Mouse (Mus musculus) left cerebral cortex, adult 2 months (tissue): ENCODE results near the gene Mapkapk3. TPM values are rescaled to one million over a fixed set of nuclear protein-coding genes. Genes with fewer than 3 reads are reported as not detected.

Source experiments
- DNase-seq, 2 experiments: peaks; one replicate each; pipeline ENCODE4 v3.0.0; 2021 to 2022; ENCODE audit warnings: low spot score in 2 of 2, mixed read lengths in 1 of 2; ENCODE audit errors: extremely low spot score in 1 of 2
- H3K27ac ChIP-seq: fragments of 200-600 bp; 2 replicates; pipeline ENCODE4 v1.8.1; 2022
- H3K4me3 ChIP-seq: fragments of 200-600 bp; 2 replicates; pipeline ENCODE4 v1.8.1; 2022
- CTCF ChIP-seq: fragments of 200-600 bp; IDR thresholded peaks from 2 replicates; pipeline ENCODE4 v1.8.1; 2022; ENCODE audit warnings: antibody characterized with exemption, mild to moderate bottlenecking, moderate library complexity
- intact Hi-C: fragments of 180-260 bp; cut with DNase I; formaldehyde crosslinking; loops from one replicate; pipeline ENCODE4 v1.15.1; 2025
- total RNA-seq, 2 experiments: library from RNA; stranded (reverse); gene quantifications; 2 replicates each; pipeline ENCODE4 v1.2.3; 2021

Mapkapk3 gene
- total RNA-seq, 2 experiments from 2014 or later, result 3.4 to 3.5 TPM

- DNase-seq, result no peak
- Histone ChIP-seq H3K4me3 (no peak overlapping the region), H3K27ac (peak overlapping the region; percentile 85)
- TF ChIP-seq CTCF, result no peak
- intact Hi-C loops, result no loop called here
Measured at GRCm38 (mm10) chr9:107255596-107255995, 34.1 kb downstream of the Mapkapk3 start.

- H3K4me3 ChIP-seq, result no peak overlapping the region
- peak overlapping the region; percentile 85 for H3K27ac ChIP-seq
- TF ChIP-seq CTCF, result no peak
- intact Hi-C loops, result no loop called here
- DNase-seq, result no peak
Measured at GRCm38 (mm10) chr9:107254925-107255324, 34.8 kb downstream of the Mapkapk3 start.

- Histone ChIP-seq H3K4me3 (no peak overlapping the region), H3K27ac (peak overlapping the region; percentile 85)
- intact Hi-C loops, result no loop called here
- peak; percentile 1; the same call in 1 of the 2 replicates for TF ChIP-seq CTCF
- peak; percentile 80 to 81 for DNase-seq
Measured at GRCm38 (mm10) chr9:107254476-107254875, 35.2 kb downstream of the Mapkapk3 start.

- intact Hi-C loops, result no loop called here
- TF ChIP-seq CTCF, result no peak
- H3K27ac ChIP-seq, result peak overlapping the region; percentile 71
- DNase-seq, result peak; percentile 73 to 79
- no peak overlapping the region for H3K4me3 ChIP-seq
Measured at GRCm38 (mm10) chr9:107252164-107252563, 37.5 kb downstream of the Mapkapk3 start.

GRCm38 (mm10) chr9:107250416-107251337, 39.0 kb downstream of the Mapkapk3 start:
- no peak overlapping the region for H3K4me3 ChIP-seq
- intact Hi-C loops, result no loop called here
- DNase-seq, result no peak
- TF ChIP-seq CTCF, result no peak
- peak overlapping the region; percentile 71 for H3K27ac ChIP-seq

- Histone ChIP-seq H3K27ac (peak overlapping the region; percentile 71), H3K4me3 (no peak overlapping the region)
- DNase-seq, result no peak
- intact Hi-C loops, result no loop called here
- TF ChIP-seq CTCF, result no peak
Measured at GRCm38 (mm10) chr9:107249154-107249553, 40.5 kb downstream of the Mapkapk3 start.

GRCm38 (mm10) chr9:107246170-107246569, 43.5 kb downstream of the Mapkapk3 start:
- no peak for DNase-seq
- TF ChIP-seq CTCF, result peak; percentile 63
- H3K4me3 ChIP-seq, result no peak overlapping the region
- intact Hi-C loops, result loop anchor here (2.0 kb wide), 1 partner anchor 45 kb away; no protein-coding TSS in a partner anchor
- no peak overlapping the region for H3K27ac ChIP-seq

GRCm38 (mm10) chr9:107245311-107245710, 44.4 kb downstream of the Mapkapk3 start:
- no peak for TF ChIP-seq CTCF
- Histone ChIP-seq H3K27ac (no peak overlapping the region), H3K4me3 (no peak overlapping the region)
- intact Hi-C loops, result no loop called here
- DNase-seq, result no peak

- peak in 1 of 2 experiments; percentile 5 for DNase-seq
- H3K27ac ChIP-seq, result peak overlapping the region; percentile 72; the same call in 1 of the 2 replicates
- intact Hi-C loops, result loop anchor here (5.0 kb wide), 1 partner anchor 101 kb away; the partner anchor contains the start of gene Hemk1
- TF ChIP-seq CTCF, result no peak
- no peak overlapping the region for H3K4me3 ChIP-seq
Measured at GRCm38 (mm10) chr9:107236151-107236550, 53.5 kb downstream of the Mapkapk3 start.

- intact Hi-C loops, result loop anchor here (2.0 to 5.0 kb wide), 2 partner anchors 24 to 102 kb away; partner anchors contain the start of gene Hemk1
- H3K4me3 ChIP-seq, result no peak overlapping the region
- H3K27ac ChIP-seq, result peak overlapping the region; percentile 72
- peak in 1 of 2 experiments; percentile 18 for DNase-seq
- no peak for TF ChIP-seq CTCF
Measured at GRCm38 (mm10) chr9:107235261-107235660, 54.4 kb downstream of the Mapkapk3 start.

- DNase-seq, result no peak
- TF ChIP-seq CTCF, result no peak
- H3K4me3 ChIP-seq, result peak overlapping the region; percentile 82
- intact Hi-C loops, result loop anchor here (5.0 kb wide), 1 partner anchor 65 kb away; no protein-coding TSS in a partner anchor
- H3K27ac ChIP-seq, result peak overlapping the region; percentile 96
Measured at GRCm38 (mm10) chr9:107232140-107232539, 57.5 kb downstream of the Mapkapk3 start.

GRCm38 (mm10) chr9:107231539-107232139, 58.0 kb downstream of the Mapkapk3 start, which contains the start of gene Dock3:
TSS of gene Dock3 (minus strand) at chr9:107231909.
- peak; percentile 85 for DNase-seq
- peak within 1 kb of the TSS; percentile 96 for H3K27ac ChIP-seq
- no peak for TF ChIP-seq CTCF
- peak within 1 kb of the TSS; percentile 82 for H3K4me3 ChIP-seq
- intact Hi-C loops, result loop anchor here (5.0 kb wide), 1 partner anchor 64 kb away; no protein-coding TSS in a partner anchor
